Mouse (Mus musculus): Measurements from ENCODE around the gene Cacna2d4. TPM values are rescaled to one million over a fixed set of nuclear protein-coding genes. Genes with fewer than 3 reads are reported as not detected.

Cacna2d4 gene
- 0.01 and 0.02 TPM in 2 replicates for polyA plus RNA-seq (2012; rRNA removed)

DNA sequence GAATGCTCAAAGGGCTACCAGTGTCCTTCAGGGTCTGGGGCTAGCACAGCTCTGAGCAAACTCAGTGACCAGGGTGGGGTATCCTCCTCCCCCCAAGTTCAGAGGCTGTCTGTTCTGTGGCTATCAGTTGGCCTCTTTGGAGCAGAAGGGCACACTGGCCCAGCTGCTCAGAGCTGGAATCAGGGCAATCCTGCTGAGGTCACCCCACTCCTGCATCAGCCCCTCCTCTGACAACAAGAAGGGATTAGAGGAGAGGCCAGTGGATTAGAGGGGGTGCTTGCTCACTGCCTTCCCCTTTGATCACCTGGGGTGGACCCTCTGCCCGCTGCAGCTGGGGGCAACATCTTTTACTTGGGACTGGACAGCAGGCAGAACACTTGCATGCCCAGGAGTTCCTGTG, at the start of gene Cacna2d4:
TSS of gene Cacna2d4 (plus strand) at position 286 of the 400 bp plus-strand sequence.

DNA sequence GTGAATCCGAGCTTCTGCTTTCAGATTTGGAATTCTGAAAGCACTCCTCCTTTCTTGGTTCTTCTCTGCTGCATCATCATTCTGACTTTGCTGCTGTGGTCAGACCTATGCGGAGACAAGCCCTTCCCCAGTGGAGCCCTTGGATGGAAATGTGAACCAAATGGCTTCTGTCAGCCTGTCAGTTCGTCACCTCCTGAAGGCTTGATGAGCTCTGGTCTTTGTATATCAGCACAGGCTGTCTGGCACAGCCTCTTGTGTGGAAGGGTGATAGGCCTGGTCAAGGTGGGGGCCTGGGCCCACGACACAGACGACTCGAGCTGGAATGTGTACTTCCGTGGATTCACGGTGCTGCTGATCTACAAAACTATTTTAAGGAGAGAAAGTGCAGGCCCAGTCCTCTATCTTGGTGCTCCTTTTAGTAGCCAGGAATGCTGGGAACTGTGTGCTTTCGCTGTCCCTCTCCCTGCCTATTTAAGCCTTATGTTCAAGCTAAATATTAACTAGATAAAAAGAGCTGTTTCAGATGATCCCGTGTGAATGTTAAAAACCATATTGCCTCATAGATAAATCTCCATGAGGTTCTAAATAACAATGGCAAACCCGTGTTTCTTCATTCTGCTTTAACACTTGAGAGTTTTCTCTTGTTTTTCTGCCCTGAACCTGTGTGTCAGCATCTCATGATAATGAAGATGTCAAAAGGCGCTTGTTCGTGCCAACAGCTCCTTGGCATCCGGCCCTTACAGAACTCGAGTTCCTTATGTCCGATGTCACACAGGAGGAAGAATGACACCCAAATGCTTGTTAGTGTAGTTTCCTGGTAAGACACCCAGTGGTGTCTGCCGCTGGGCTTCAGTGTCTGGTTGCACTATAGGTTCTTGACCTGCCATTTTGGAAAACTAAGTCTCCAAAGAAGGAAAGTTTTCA, 39.7 kb upstream of the Cacna2d4 start, which contains the start of gene Cacna1c:
TSS of gene Cacna1c (minus strand) at position 37 of the 924 bp plus-strand sequence.

DNA sequence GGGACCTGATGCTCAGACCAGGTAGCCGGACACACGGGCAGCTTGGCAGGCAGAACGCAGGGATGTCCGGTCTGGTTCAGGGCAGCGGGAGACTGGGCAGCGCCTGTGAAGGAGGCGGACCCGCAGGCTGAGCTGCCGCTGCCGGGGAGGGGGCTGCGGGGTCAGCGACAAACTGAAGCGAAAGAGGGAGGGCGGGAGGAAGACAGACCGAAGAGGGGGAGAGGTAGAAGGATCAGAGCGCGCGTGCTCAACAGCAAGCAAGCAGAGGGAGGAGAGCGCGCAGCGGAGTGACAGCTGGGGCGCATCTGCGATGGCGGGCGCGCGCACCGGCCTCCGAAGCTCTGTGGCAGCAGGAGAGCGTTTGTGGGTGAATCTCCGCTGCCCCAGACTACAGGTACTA, 94.2 kb downstream of the Cacna2d4 start, which contains the start of gene Lrtm2:
TSS of gene Lrtm2 (minus strand) at position 261 of the 400 bp plus-strand sequence.

Other genes with a start within 250 kb of the Cacna2d4 start
- 19.4 and 24.7 TPM in 2 replicates for gene Dcp1b, start 61.3 kb upstream of the Cacna2d4 start, polyA plus RNA-seq (2012; rRNA removed)
- 7.7 and 16.3 TPM in 2 replicates for gene Cacna1c, start 40.1 kb upstream of the Cacna2d4 start, polyA plus RNA-seq (2012; rRNA removed)
- gene Lrtm2, start 94.2 kb downstream of the Cacna2d4 start, polyA plus RNA-seq (2012; rRNA removed): 0.11 and 0.29 TPM in 2 replicates
- gene Adipor2, start 181.2 kb downstream of the Cacna2d4 start, polyA plus RNA-seq (2012; rRNA removed): 30.0 and 40.9 TPM in 2 replicates
- gene Fbxl14, start 243.1 kb downstream of the Cacna2d4 start, polyA plus RNA-seq (2012; rRNA removed): 51.8 and 54.2 TPM in 2 replicates

Data from central nervous system, embryonic 11.5 days (tissue).